Mouse (Mus musculus) lung, embryonic 14.5 days (tissue): Measurements from ENCODE around the gene Mnx1. TPM values are rescaled to one million over a fixed set of nuclear protein-coding genes. Genes with fewer than 3 reads are reported as not detected.

Experiments used
- ATAC-seq: fragments of 200-750 bp; cut with Nextera tagmentation; 2 replicates; pipeline ENCODE4 v1.8.0; 2017; ENCODE audit warnings: mild to moderate bottlenecking, moderate TSS enrichment, moderate library complexity; ENCODE audit not compliant: insufficient read depth
- DNase-seq: peaks from one replicate; pipeline ENCODE4 v3.0.0-alpha.2; 2015
- H3K27ac ChIP-seq: fragments of 300-500 bp; sonication (generic); 2 replicates; pipeline ENCODE4 v1.5.1; 2014; ENCODE audit warnings: low read depth, mild to moderate bottlenecking, moderate library complexity
- H3K27me3 ChIP-seq: fragments of 300-500 bp; sonication (generic); 2 replicates; pipeline ENCODE4 v1.6.1; 2014; ENCODE audit warnings: low read length, control low read depth; ENCODE audit not compliant: insufficient read depth
- H3K36me3 ChIP-seq: fragments of 300-500 bp; sonication (generic); 2 replicates; pipeline ENCODE4 v1.6.1; 2014; ENCODE audit warnings: control low read depth; ENCODE audit not compliant: insufficient read depth
- H3K4me1 ChIP-seq: fragments of 300-500 bp; sonication (generic); 2 replicates; pipeline ENCODE4 v1.6.1; 2014; ENCODE audit warnings: antibody characterized with exemption, control low read depth; ENCODE audit not compliant: insufficient read depth
- H3K4me2 ChIP-seq: fragments of 300-500 bp; sonication (generic); 2 replicates; pipeline ENCODE4 v1.6.1; 2014; ENCODE audit warnings: mild to moderate bottlenecking
- H3K4me3 ChIP-seq: fragments of 300-500 bp; sonication (generic); 2 replicates; pipeline ENCODE4 v1.5.1; 2014; ENCODE audit warnings: low read depth, low read length
- H3K9ac ChIP-seq: fragments of 300-500 bp; sonication (generic); 2 replicates; pipeline ENCODE4 v1.6.1; 2014
- H3K9me3 ChIP-seq: fragments of 300-500 bp; sonication (generic); 2 replicates; pipeline ENCODE4 v1.6.1; 2016; ENCODE audit warnings: low read depth, low read length, control low read depth
- CTCF ChIP-seq: IDR thresholded peaks from 2 replicates; pipeline ENCODE4 v1.5.1; 2016; ENCODE audit warnings: antibody characterized with exemption, low read depth
- WGBS: fragments of 180-500 bp; shearing (Covaris S2); extraction: QIAGEN DNeasy Blood & Tissue Kit; methylation state at CpG from one replicate; pipeline ENCODE4 v1.1.7; 2014; 5-methylcytosine and 5-hydroxymethylcytosine counted together
- polyA plus RNA-seq: library from polyadenylated mRNA; unstranded; fragments of >200 nt; fragmentation: Nextera tagmentation; extraction: Ambion mirVana; gene quantifications from 2 replicates; pipeline ENCODE4 v1.2.1, GENCODE M21; 2014

The Mnx1 gene
- polyA plus RNA-seq = not detected in 2 replicates

DNA sequence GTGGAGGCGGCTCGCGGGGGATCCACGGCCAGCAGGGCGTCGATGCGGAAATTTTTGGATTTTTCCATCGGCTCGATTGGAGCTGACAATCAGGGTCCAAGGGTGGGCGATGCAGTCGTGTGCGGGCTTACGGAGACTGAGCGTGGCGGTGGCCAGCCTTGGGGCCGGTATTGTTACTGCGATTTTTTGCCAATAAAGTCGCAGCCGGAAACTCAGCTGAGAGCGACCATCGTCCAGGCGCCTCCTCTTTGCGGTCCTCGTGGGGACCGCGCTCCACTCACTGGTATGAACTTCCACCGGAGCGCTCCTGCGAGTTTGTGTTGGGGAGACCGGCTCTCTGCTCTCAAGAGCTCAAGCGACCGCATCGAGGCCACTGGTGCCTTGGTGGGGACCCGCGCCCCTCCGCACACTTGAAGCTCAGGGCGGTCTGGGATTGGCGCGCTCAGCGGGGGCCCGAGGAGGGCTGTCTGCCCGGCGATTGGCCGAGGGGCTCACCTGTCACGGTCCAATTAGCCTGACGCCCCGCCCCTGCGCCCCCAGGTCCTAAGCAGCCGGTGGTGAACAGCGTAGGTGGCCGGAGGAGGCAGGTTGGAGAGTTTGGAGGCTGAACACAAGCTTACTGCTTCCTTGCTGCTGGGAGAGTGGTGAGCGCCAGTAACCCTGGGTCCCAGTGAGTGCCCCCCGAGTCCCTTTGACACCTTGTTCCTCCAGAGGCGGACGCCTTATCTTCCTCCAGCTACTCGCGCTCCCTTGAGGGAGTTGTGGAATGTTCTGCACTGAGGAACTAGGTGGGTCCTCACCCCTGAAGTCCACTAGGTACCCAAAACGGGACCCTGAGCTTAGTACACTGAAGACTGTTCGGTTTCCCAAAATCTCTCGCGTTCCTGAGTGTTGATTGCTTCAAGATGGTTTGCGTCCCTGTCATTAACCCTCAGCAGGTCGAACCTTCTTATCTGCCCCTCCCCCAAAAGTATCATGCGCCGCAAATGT, at the start of gene Mnx1:
Mnx1 (minus strand) TSS at position 263 of the 990 bp plus-strand sequence.
- DNase-seq (peak; percentile 34), ATAC-seq (peak; percentile 68)
- under 1% methylated on average over 65 of the region's 65 CpGs for WGBS
- Histone ChIP-seq H3K9me3 (no peaks in the 10 kb centered on the region), H3K36me3 (no peaks in the 10 kb centered on the region), H3K9ac (peak within 1 kb of the TSS; percentile 6; the same call in 1 of the 2 replicates), H3K4me2 (peak within 1 kb of the TSS; percentile 71), H3K27ac (no peak within 1 kb of the TSS), H3K4me1 (no peaks in the 10 kb centered on the region), H3K27me3 (peaks cover 100% of the 10 kb centered on the region), H3K4me3 (peak within 1 kb of the TSS; percentile 38)
- no peak for TF ChIP-seq CTCF

DNA sequence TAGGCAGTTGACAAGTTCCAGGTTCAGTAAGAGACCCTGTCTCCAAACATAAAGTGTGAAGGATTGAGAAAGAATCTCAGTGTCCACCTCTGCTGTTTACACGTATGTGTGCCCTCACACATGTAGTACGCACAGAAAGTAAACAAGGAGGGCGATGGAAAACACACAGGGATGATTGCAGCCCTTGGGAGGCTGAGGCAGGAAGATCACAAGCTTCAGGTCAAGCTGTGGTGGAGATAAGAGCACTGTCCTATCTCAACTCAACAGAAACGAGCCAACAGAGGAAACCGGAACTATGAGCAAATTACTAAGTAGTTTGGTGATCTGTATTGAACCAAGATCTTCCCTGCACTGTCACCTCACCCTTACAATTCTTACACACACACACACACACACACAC, 38.2 kb upstream of the Mnx1 start:
- no peaks in the 10 kb centered on the region for H3K36me3 ChIP-seq

DNA sequence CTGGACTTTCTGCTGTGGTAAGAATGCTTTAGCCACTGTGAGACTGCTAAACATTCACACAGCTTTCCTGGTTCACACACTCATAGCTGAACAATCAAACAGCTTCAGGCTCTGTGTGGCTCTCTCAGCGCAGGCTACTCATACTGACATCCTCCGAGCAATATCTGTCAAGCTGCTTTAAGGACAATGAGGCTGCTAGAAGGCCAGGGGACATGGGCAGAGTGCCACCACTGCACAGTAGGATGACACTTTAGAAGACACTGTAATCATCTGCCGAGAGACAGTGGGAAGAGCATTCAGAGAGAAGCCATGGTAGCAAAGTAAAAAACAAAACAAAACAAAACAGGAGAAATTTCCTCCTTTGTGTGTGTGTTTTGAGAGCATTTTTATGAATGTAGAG, 37.6 kb upstream of the Mnx1 start:
- TF ChIP-seq CTCF = no peak
- WGBS = 73% methylated on average over 3 of the region's 3 CpGs
- ATAC-seq = no peak
- no peaks in the 10 kb centered on the region for H3K36me3 ChIP-seq
- no peaks in the 10 kb centered on the region for H3K4me1 ChIP-seq
- no peaks in the 10 kb centered on the region for H3K27me3 ChIP-seq
- no peak overlapping the region for H3K27ac ChIP-seq
- no peak overlapping the region for H3K4me2 ChIP-seq
- no peaks in the 10 kb centered on the region for H3K9me3 ChIP-seq
- no peak for DNase-seq
- no peak overlapping the region for H3K9ac ChIP-seq
- H3K4me3 ChIP-seq = no peak overlapping the region

More for the DNA sequence above, 38.2 kb upstream of the Mnx1 start:
- Histone ChIP-seq H3K27me3 (no peaks in the 10 kb centered on the region), H3K9me3 (no peaks in the 10 kb centered on the region), H3K4me1 (no peaks in the 10 kb centered on the region), H3K9ac (no peak overlapping the region), H3K4me3 (no peak overlapping the region), H3K4me2 (no peak overlapping the region), H3K27ac (no peak overlapping the region)
- DNase-seq = no peak
- no peak for ATAC-seq
- TF ChIP-seq CTCF = no peak
- WGBS = 67% methylated on average over 5 of the region's 5 CpGs

DNA sequence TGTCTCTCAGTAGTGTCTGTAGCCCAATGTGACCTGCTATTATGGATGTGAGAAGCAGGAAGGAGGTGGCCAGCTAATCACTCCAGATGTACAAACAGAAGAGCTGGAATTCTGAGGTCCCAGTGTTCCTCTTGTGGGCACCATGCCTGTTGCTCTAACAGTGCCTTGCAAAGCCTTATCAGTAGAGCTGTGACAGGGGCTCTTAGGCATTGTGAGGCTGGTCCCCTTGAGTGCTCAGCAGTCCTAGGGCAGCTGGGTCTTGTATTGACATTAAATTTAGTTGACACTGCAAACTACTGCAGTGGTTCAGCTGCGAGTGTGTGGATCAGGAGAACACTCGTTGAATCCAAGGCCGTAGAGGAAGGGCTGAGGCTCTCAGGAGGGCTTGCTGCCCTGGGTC, 28.7 kb upstream of the Mnx1 start:
- Histone ChIP-seq H3K36me3 (no peaks in the 10 kb centered on the region), H3K27ac (no peak overlapping the region), H3K4me1 (no peaks in the 10 kb centered on the region), H3K4me3 (no peak overlapping the region), H3K4me2 (no peak overlapping the region), H3K9ac (no peak overlapping the region), H3K9me3 (no peaks in the 10 kb centered on the region), H3K27me3 (no peaks in the 10 kb centered on the region)
- no peak for ATAC-seq
- no peak for TF ChIP-seq CTCF
- WGBS = 52% methylated on average over 3 of the region's 3 CpGs
- peak; percentile 6 for DNase-seq

DNA sequence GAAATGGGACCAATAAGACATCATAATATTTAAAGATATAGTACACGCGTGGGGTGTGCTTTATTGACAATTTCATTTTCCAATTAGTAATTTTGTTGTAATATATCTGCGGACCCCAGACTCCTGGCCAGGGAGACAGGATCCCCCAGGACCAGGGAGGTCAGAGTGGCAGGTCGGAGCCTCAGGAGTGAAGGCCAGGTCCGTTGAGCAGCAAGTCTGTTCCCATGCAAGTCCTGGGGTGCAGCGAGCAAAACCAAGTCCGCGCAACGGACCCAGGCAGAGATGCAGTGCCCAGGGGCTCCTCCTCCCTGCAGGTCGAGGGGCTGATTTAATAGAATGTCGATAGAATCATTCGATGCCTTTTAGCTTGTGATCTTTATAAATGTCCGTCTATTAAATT, 9.1 kb upstream of the Mnx1 start:
- Histone ChIP-seq H3K9me3 (no peaks in the 10 kb centered on the region), H3K4me3 (no peak overlapping the region), H3K9ac (no peak overlapping the region), H3K27ac (no peak overlapping the region), H3K4me1 (no peaks in the 10 kb centered on the region), H3K36me3 (no peaks in the 10 kb centered on the region), H3K27me3 (peaks cover 89% of the 10 kb centered on the region), H3K4me2 (no peak overlapping the region)
- DNase-seq = no peak
- no peak for ATAC-seq
- no peak for TF ChIP-seq CTCF
- 26% methylated on average over 13 of the region's 13 CpGs for WGBS

DNA sequence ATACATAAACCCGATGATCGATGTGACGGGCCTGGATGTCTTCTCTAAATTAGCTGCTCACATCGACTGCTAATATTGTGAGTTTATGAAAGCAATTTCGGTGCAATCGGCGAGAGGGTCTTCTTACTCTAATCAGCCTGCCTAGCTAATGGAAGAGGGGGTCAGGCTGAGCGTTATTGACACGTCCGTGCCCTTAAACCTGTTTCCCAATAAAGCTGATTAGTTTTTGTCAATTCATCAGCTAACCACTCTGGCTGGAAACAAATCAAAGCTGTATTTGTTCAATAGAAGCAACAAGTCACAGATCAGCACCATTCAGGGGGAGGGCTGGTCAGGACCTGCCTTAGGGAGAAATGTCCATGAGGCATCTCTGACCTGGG, 7.7 kb upstream of the Mnx1 start:
- Histone ChIP-seq H3K9ac (no peak overlapping the region), H3K4me3 (no peak overlapping the region), H3K9me3 (no peaks in the 10 kb centered on the region), H3K4me2 (no peak overlapping the region), H3K27me3 (peaks cover 96% of the 10 kb centered on the region), H3K36me3 (no peaks in the 10 kb centered on the region), H3K4me1 (no peaks in the 10 kb centered on the region), H3K27ac (no peak overlapping the region)
- DNase-seq = no peak
- WGBS = 5% methylated on average over 10 of the region's 10 CpGs
- ATAC-seq = no peak
- no peak for TF ChIP-seq CTCF
